Mouse (Mus musculus) cerebellum, adult 2 months (tissue): ENCODE data around the gene Fkbp1b. TPM values are rescaled to one million over a fixed set of nuclear protein-coding genes. Genes with fewer than 3 reads are reported as not detected.

Experiments
- DNase-seq, 2 experiments: peaks; one replicate each; pipeline ENCODE4 v3.0.0; 2021
- H3K27ac ChIP-seq: fragments of 200-500 bp; 2 replicates; pipeline ENCODE4 v1.5.1; 2012; ENCODE audit warnings: low read length, control low read depth, inconsistent platforms; ENCODE audit not compliant: insufficient read depth
- H3K27me3 ChIP-seq: fragments of 200-500 bp; 2 replicates; pipeline ENCODE4 v1.6.1; 2012; ENCODE audit warnings: inconsistent platforms, mild to moderate bottlenecking, low read length, moderate library complexity; ENCODE audit not compliant: control insufficient read depth, insufficient read depth
- H3K4me1 ChIP-seq: fragments of 200-500 bp; 2 replicates; pipeline ENCODE4 v1.6.1; 2011; ENCODE audit warnings: low read length; ENCODE audit not compliant: control insufficient read depth, insufficient read depth
- H3K4me3 ChIP-seq: fragments of 200-500 bp; replicated peaks from 2 replicates; pipeline ENCODE3; 2011; ENCODE audit warnings: mild to moderate bottlenecking, low read depth, low read length, control low read depth; ENCODE audit not compliant: insufficient read depth
- CTCF ChIP-seq: fragments of 200-500 bp; IDR thresholded peaks from 2 replicates; pipeline ENCODE4 v1.5.1; 2011; ENCODE audit warnings: low read depth, mild to moderate bottlenecking, control low read depth, low read length, moderate library complexity, borderline replicate concordance; ENCODE audit not compliant: insufficient read depth
- POLR2A ChIP-seq: fragments of 200-500 bp; IDR thresholded peaks from 2 replicates; pipeline ENCODE4 v1.6.1; 2011; ENCODE audit warnings: low read length, control low read depth, borderline replicate concordance; ENCODE audit not compliant: insufficient read depth
- WGBS: fragments of 180-500 bp; shearing (Covaris S2); methylation state at CpG from one replicate; pipeline ENCODE4 v1.1.7; 2018; 5-methylcytosine and 5-hydroxymethylcytosine counted together
- polyA plus RNA-seq: library from polyadenylated mRNA; depleted of rRNA; stranded (reverse); fragments of >200 nt; gene quantifications from 2 replicates; pipeline ENCODE4 v1.2.3, GENCODE M21; 2012

The Fkbp1b gene
- polyA plus RNA-seq, 1 experiment: 66.9 TPM

DNA sequence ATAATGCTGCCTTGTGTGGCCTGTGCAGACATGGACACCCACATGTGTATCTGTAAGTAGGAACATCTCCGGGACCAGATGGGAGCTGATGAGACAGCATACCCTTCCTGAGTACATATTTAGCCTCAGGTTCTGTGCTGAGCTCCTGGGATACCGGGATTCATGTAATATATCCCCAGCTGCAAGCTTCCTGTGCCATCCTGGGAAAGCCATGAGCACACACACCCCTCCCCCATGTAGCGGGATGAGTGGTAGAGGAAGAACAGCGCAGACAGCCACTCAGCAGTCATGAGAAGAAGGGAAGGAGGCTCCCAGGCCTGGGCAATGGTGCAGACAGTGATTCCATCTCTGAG, 22.9 kb upstream of the Fkbp1b start:
- DNase-seq: no peak
- WGBS: 77% methylated on average over 4 of the region's 4 CpGs
- H3K27me3 ChIP-seq: no peaks in the 10 kb centered on the region
- TF ChIP-seq POLR2A: no peak
- TF ChIP-seq CTCF: no peak
- H3K27ac ChIP-seq: no peak overlapping the region
- peaks cover 4% of the 10 kb centered on the region; the same call in 1 of the 2 replicates for H3K4me1 ChIP-seq
- no peak overlapping the region for H3K4me3 ChIP-seq

DNA sequence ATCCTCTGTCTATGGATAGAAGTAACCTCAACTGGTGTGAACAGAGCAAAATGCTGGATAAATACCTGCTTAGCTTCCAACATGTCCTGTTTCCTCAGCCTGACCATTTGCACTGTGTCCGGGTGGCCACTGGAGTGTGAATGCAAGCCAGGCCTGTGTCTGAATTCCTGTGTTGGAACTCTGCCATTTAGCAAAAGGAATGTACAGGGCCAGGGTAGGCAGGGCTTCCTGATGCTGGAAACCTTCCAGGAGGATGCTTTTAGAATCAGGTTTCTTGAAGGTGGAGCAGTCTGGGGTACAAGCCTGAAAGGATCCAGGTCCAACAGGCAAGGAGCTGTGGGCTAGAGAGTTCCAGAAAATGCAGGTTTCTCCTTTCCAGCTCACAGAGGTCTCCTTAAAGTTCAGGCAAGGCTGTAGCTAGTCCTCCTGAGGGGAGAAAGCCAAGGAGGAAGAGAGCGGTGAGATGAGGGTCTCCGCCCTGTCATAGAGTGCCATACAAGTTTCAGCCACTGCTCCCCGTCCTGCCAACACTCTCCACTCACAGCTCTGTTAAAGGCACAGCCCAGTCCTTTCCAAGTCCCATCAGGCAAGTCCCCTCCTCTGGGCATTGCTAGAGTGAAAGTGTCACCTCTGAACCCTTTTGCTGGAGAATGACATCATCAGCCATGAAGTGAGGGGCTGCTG, 22.4 kb upstream of the Fkbp1b start:
- peaks cover 4% of the 10 kb centered on the region; the same call in 1 of the 2 replicates for H3K4me1 ChIP-seq
- no peak for TF ChIP-seq CTCF
- no peak overlapping the region for H3K27ac ChIP-seq
- no peaks in the 10 kb centered on the region for H3K27me3 ChIP-seq
- H3K4me3 ChIP-seq: no peak overlapping the region
- 51% methylated on average over 4 of the region's 4 CpGs for WGBS
- peak; percentile 40 to 70 for DNase-seq

DNA sequence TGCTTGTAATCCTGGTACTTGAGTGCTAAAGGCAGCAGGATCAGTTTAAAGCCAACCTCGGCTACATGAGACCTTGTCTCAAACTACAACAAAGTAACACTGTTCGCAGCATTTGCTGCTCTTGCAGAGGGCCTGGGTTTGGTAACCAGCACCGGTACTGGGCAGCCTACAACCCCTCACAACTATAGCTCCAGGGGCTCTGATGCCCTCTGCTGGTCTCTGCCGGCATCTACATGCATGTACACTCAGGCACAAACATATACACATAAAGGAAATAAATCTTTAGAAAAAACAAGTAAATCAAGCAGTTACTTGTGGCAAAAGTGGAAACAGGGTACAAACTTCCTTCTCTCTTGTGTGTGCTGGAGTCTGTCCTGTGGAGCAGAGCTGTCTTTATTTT, 21.3 kb upstream of the Fkbp1b start:
- 88% methylated on average over 4 of the region's 4 CpGs for WGBS

DNA sequence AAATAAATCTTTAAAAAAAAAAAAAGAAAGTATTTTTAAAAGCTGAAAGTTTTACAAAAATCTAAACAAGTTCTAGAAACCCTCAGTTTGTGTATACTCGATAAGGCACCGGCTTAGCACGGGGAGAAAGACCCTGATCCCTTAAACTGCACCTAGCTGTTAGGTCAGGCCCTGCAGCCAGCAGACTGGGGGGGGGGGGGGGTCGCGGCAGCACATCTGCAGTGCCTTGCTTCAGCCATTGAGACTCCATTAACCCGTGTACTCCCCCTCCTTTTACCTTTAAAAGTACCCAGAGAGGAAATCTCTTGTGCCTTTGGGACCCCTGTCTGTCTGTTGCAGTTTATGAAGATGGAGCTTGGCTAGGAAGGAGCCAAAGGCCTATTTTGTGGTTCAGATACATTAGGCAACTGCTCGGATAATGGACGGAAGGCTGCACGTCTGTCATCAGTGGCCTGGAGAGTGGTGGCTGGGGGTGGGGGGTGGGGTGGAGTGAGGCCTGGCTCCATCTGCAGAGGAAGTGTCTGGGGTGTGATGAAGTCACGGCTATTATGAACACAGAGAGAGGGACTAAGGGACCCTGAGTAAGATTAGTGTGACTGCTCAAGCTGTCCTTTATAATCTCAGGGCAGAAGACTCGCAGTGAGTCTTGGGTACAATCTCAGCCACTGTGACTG, 18.0 kb upstream of the Fkbp1b start:
- peaks cover 4% of the 10 kb centered on the region; the same call in 1 of the 2 replicates for H3K4me1 ChIP-seq
- TF ChIP-seq POLR2A (no peak), CTCF (no peak)
- H3K27ac ChIP-seq: no peak overlapping the region
- H3K4me3 ChIP-seq: no peak overlapping the region
- WGBS: 42% methylated on average over 11 of the region's 11 CpGs
- no peaks in the 10 kb centered on the region for H3K27me3 ChIP-seq
- DNase-seq: no peak

More for the DNA sequence above, 21.3 kb upstream of the Fkbp1b start:
- TF ChIP-seq CTCF: no peak; the same call in 1 of the 2 replicates
- TF ChIP-seq POLR2A: no peak
- Histone ChIP-seq H3K4me3 (no peak overlapping the region), H3K27me3 (no peaks in the 10 kb centered on the region), H3K27ac (no peak overlapping the region), H3K4me1 (peaks cover 4% of the 10 kb centered on the region; the same call in 1 of the 2 replicates)
- DNase-seq: no peak

DNA sequence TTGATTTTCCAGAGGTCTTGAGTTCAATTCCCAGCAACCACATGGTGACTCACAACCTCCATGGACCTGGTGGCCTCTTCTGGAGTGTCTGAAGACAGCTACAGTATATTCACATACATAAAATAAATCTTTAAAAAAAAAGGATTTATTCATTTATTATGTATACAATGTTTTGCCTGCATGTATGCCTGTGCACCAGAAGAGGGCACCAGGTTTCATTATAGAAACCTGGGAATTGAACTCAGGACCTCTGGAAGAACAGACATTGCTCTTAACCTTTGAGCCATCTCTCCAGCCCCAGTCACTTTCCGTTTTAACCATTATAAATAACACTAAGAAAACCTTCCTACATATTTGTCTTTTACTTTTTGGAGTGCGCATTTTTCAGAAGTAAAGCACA, 15.4 kb upstream of the Fkbp1b start:
- Histone ChIP-seq H3K27me3 (no peaks in the 10 kb centered on the region), H3K27ac (no peak overlapping the region), H3K4me1 (0 out of 2 replicates have a peak, but pooled peaks cover 1% of the 10 kb centered on the region), H3K4me3 (no peak overlapping the region)
- DNase-seq: no peak
- TF ChIP-seq CTCF (no peak), POLR2A (no peak)
- 95% methylated on average over 2 of the region's 2 CpGs for WGBS

DNA sequence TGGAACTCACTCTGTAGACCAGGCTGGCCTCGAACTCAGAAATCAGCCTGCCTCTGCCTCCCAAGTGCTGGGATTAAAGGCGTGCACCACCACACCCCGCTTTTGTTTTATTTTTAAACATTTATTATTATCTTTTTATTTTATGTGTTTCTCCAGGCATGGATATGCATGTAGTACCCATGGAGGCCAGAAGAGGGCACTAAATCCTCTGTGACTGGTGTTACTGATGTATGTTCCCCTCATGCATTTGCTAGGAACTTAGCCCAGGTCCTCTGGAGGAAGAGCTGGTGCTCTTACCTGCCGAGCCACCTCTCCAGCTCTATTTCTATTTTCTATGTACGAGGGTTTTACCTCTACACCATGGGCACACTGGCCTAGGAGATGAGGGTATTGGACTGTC, 14.8 kb upstream of the Fkbp1b start:
- WGBS: 99% methylated on average over 5 of the region's 5 CpGs
- DNase-seq: no peak
- no peak for TF ChIP-seq CTCF
- Histone ChIP-seq H3K4me3 (no peak overlapping the region), H3K27me3 (no peaks in the 10 kb centered on the region), H3K27ac (no peak overlapping the region), H3K4me1 (0 out of 2 replicates have a peak, but pooled peaks cover 2% of the 10 kb centered on the region)

DNA sequence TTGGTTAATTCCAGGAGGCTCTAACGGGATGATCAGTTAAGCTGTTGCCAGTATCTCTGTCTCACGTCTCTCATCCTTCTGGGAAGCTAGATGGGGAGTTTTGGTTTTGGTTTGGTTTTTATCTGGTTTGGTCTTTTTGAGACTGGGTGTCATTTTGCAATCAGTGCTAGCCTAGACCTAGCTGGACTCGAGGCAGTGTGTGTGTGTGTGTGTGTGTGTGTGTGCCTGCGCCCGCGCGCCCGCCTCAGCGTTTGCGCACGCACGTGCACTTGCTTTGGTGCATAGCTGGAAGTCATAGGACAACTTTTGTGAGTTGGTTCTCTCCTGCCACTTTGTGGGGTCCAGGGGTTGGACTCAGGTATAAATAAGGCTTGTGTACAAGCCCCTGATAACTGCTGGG, 2.4 kb upstream of the Fkbp1b start:
- H3K4me1 ChIP-seq: peaks cover 2% of the 10 kb centered on the region; the same call in 1 of the 2 replicates
- no peak overlapping the region for H3K27ac ChIP-seq
- DNase-seq: peak; percentile 34 to 37
- H3K27me3 ChIP-seq: no peaks in the 10 kb centered on the region
- WGBS: under 1% methylated on average over 12 of the region's 12 CpGs
- H3K4me3 ChIP-seq: peak overlapping the region; percentile 72
- TF ChIP-seq POLR2A (no peak), CTCF (no peak)

DNA sequence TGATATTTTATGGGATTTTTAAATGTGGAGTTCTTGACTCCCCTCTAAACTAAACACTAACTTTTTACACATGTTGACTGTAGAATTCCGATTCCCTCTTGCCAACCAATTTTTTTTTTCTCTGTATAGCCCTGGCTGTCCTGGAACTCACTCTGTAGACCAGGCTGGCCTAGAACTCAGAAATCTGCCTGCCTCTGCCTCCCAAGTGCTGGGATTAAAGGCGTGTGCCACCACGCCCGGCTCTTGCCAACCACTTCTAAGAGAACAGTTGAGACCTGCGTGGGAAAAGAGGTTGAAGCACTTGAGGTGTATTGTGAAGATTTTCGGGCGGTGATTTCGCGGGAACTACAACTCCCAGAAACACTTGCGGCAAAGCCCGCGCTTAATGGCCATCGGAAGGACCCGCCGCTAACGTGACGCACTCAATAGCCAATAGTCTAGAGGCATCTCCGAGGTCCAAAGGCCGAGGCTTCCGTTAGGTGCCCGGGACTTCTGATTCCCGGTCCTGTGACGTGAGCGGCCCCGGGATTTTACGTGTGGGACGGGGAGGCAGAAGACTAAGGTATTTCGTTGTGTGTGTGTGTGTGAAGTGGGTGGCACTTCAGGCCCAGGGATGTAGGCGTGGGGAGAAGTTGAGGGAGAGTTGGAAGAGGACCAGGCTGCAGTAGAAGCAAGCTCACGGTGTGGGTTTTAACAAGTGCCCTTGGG, 1.7 kb upstream of the Fkbp1b start, which contains the start of gene Wdcp:
Gene Wdcp (plus strand): TSS at position 414 of the 708 bp plus-strand sequence.
- Histone ChIP-seq H3K4me1 (peaks cover 2% of the 10 kb centered on the region; the same call in 1 of the 2 replicates), H3K27ac (no peak within 1 kb of the TSS)
- 1% methylated on average over 30 of the region's 30 CpGs for WGBS

More for the DNA sequence above, 1.7 kb upstream of the Fkbp1b start, which contains the start of gene Wdcp:
- TF ChIP-seq CTCF (no peak), POLR2A (peak; percentile 62; the same call in 1 of the 2 replicates)
- Histone ChIP-seq H3K4me3 (peak within 1 kb of the TSS; percentile 72), H3K27me3 (no peaks in the 10 kb centered on the region)
- DNase-seq: peak; percentile 92 to 95
